Mouse (Mus musculus) ES-E14 (cell line): ENCODE measurements around the gene Wdr34.
A peak's percentile ranks its signal among the peaks of the same experiment; 100 is the strongest.

Experiments
- CHD2 ChIP-seq: IDR thresholded peaks from 2 replicates; pipeline ENCODE4 v1.6.1; 2014; ENCODE audit warnings: mild to moderate bottlenecking, low read depth, low read length, inconsistent platforms
- MAFK ChIP-seq: IDR thresholded peaks from 2 replicates; pipeline ENCODE4 v1.6.1; 2014; ENCODE audit warnings: mild to moderate bottlenecking, low read depth, low read length, inconsistent platforms; ENCODE audit not compliant: insufficient read depth
- ZC3H11A ChIP-seq: IDR thresholded peaks from 2 replicates; pipeline ENCODE4 v1.6.1; 2012; ENCODE audit warnings: low read depth, mild to moderate bottlenecking, inconsistent platforms, low read length, borderline replicate concordance
- ZNF384 ChIP-seq: IDR thresholded peaks from 2 replicates; pipeline ENCODE4 v1.6.1; 2012; ENCODE audit warnings: low read depth, low read length, inconsistent platforms

- TF ChIP-seq CHD2, result no peak
- TF ChIP-seq MAFK, result no peak
- no peak for TF ChIP-seq ZC3H11A
- TF ChIP-seq ZNF384, result peak; percentile 77; the same call in 1 of the 2 replicates
Observed at GRCm38 (mm10) chr2:30048101-30048501, 580 bp downstream of the Wdr34 start.
